Mouse (Mus musculus) hindbrain, embryonic 10.5 days (tissue): ENCODE measurements around the gene Cntn5. TPM values are rescaled to one million over a fixed set of nuclear protein-coding genes. Genes with fewer than 3 reads are reported as not detected.
A peak's percentile ranks its signal among the peaks of the same experiment; 100 is the strongest.

Source experiments
- DNase-seq: peaks from one replicate; pipeline ENCODE4 v3.0.0-alpha.2; 2017; ENCODE audit warnings: low spot score
- H3K27ac ChIP-seq: fragments of 300-500 bp; sonication (generic); 2 replicates; pipeline ENCODE4 v1.5.1; 2016; ENCODE audit warnings: mild to moderate bottlenecking, moderate library complexity
- H3K27me3 ChIP-seq: fragments of 300-500 bp; sonication (generic); 2 replicates; pipeline ENCODE4 v1.6.1; 2016; ENCODE audit warnings: mild to moderate bottlenecking; ENCODE audit not compliant: poor library complexity, insufficient read depth, severe bottlenecking
- H3K36me3 ChIP-seq: fragments of 300-500 bp; sonication (generic); 2 replicates; pipeline ENCODE4 v1.6.1; 2016; ENCODE audit warnings: mild to moderate bottlenecking, moderate library complexity
- H3K4me1 ChIP-seq: fragments of 300-500 bp; sonication (generic); replicated peaks from 2 replicates; pipeline ENCODE4 v1.6.1; 2016; ENCODE audit warnings: mild to moderate bottlenecking
- H3K4me3 ChIP-seq: fragments of 300-500 bp; sonication (generic); 2 replicates; pipeline ENCODE4 v1.5.1; 2016; ENCODE audit warnings: mild to moderate bottlenecking, moderate library complexity
- H3K9me3 ChIP-seq: fragments of 300-500 bp; sonication (generic); 2 replicates; pipeline ENCODE4 v1.6.1; 2016; ENCODE audit warnings: mild to moderate bottlenecking, moderate library complexity
- WGBS: fragments of 180-500 bp; shearing (Covaris S2); methylation state at CpG from one replicate; pipeline ENCODE4 v1.1.7; 2016; 5-methylcytosine and 5-hydroxymethylcytosine counted together
- polyA plus RNA-seq: library from polyadenylated mRNA; unstranded; fragments of >200 nt; fragmentation: Nextera tagmentation; extraction: Ambion mirVana; gene quantifications from 2 replicates; pipeline ENCODE4 v1.2.1, GENCODE M21; 2016

The Cntn5 gene
- polyA plus RNA-seq, 1 experiment from 2014 or later: 2.4 TPM

- no peaks in the 10 kb centered on the region for H3K36me3 ChIP-seq
- H3K27ac ChIP-seq: no peak overlapping the region
- no peaks in the 10 kb centered on the region for H3K9me3 ChIP-seq
- H3K4me1 ChIP-seq: 0 out of 2 replicates have a peak, but pooled peaks cover 2% of the 10 kb centered on the region
- 68% methylated on average over 5 of the region's 5 CpGs for WGBS
- no peak overlapping the region for H3K4me3 ChIP-seq
- DNase-seq: no peak
- no peaks in the 10 kb centered on the region for H3K27me3 ChIP-seq
Measured at GRCm38 (mm10) chr9:10368971-10369370, 535.6 kb downstream of the Cntn5 start.

GRCm38 (mm10) chr9:10368410-10368809 is 536.2 kb downstream of the Cntn5 start:
- Histone ChIP-seq H3K27me3 (no peaks in the 10 kb centered on the region), H3K27ac (no peak overlapping the region), H3K4me3 (no peak overlapping the region), H3K9me3 (no peaks in the 10 kb centered on the region), H3K36me3 (no peaks in the 10 kb centered on the region), H3K4me1 (0 out of 2 replicates have a peak, but pooled peaks cover 2% of the 10 kb centered on the region)
- WGBS: 39% methylated on average over 1 of the region's 1 CpGs
- DNase-seq: no peak

- Histone ChIP-seq H3K36me3 (no peaks in the 10 kb centered on the region), H3K9me3 (no peaks in the 10 kb centered on the region), H3K27ac (no peak overlapping the region), H3K27me3 (no peaks in the 10 kb centered on the region), H3K4me3 (no peak overlapping the region), H3K4me1 (0 out of 2 replicates have a peak, but pooled peaks cover 2% of the 10 kb centered on the region)
- no peak for DNase-seq
- WGBS: 75% methylated on average over 6 of the region's 6 CpGs
Measured at GRCm38 (mm10) chr9:10366246-10366955, 538.2 kb downstream of the Cntn5 start.

- Histone ChIP-seq H3K9me3 (no peaks in the 10 kb centered on the region), H3K4me3 (no peak overlapping the region), H3K4me1 (no peaks in the 10 kb centered on the region), H3K36me3 (no peaks in the 10 kb centered on the region), H3K27me3 (no peaks in the 10 kb centered on the region), H3K27ac (no peak overlapping the region)
- WGBS: 92% methylated on average over 4 of the region's 4 CpGs
- no peak for DNase-seq
Measured at GRCm38 (mm10) chr9:10350909-10351655, 553.5 kb downstream of the Cntn5 start.

GRCm38 (mm10) chr9:10348741-10349140 is 555.8 kb downstream of the Cntn5 start:
- Histone ChIP-seq H3K4me1 (no peaks in the 10 kb centered on the region), H3K27me3 (no peaks in the 10 kb centered on the region), H3K4me3 (no peak overlapping the region), H3K9me3 (no peaks in the 10 kb centered on the region), H3K36me3 (no peaks in the 10 kb centered on the region), H3K27ac (no peak overlapping the region)
- DNase-seq: no peak
- 88% methylated on average over 11 of the region's 11 CpGs for WGBS

GRCm38 (mm10) chr9:10348222-10348621 is 556.4 kb downstream of the Cntn5 start:
- H3K9me3 ChIP-seq: no peaks in the 10 kb centered on the region

GRCm38 (mm10) chr9:10340751-10341150 is 563.8 kb downstream of the Cntn5 start:
- Histone ChIP-seq H3K27me3 (no peaks in the 10 kb centered on the region), H3K27ac (no peak overlapping the region), H3K4me3 (no peak overlapping the region), H3K4me1 (no peaks in the 10 kb centered on the region), H3K36me3 (no peaks in the 10 kb centered on the region), H3K9me3 (no peaks in the 10 kb centered on the region)
- no peak for DNase-seq

More at GRCm38 (mm10) chr9:10348222-10348621, 556.4 kb downstream of the Cntn5 start:
- WGBS: 81% methylated on average over 4 of the region's 4 CpGs
- no peaks in the 10 kb centered on the region for H3K27me3 ChIP-seq
- H3K4me3 ChIP-seq: no peak overlapping the region
- no peak overlapping the region for H3K27ac ChIP-seq
- no peaks in the 10 kb centered on the region for H3K36me3 ChIP-seq
- H3K4me1 ChIP-seq: no peaks in the 10 kb centered on the region
- DNase-seq: no peak

GRCm38 (mm10) chr9:10339716-10340115 is 564.9 kb downstream of the Cntn5 start:
- H3K4me1 ChIP-seq: no peaks in the 10 kb centered on the region
- WGBS: 73% methylated on average over 1 of the region's 1 CpGs

GRCm38 (mm10) chr9:10324697-10325368 is 579.7 kb downstream of the Cntn5 start:
- H3K27ac ChIP-seq: no peak overlapping the region
- H3K27me3 ChIP-seq: no peaks in the 10 kb centered on the region
- H3K9me3 ChIP-seq: no peaks in the 10 kb centered on the region
- no peak overlapping the region for H3K4me3 ChIP-seq
- 43% methylated on average over 7 of the region's 7 CpGs for WGBS
- no peaks in the 10 kb centered on the region for H3K4me1 ChIP-seq
- peak; percentile 45 for DNase-seq
- no peaks in the 10 kb centered on the region for H3K36me3 ChIP-seq

More at GRCm38 (mm10) chr9:10339716-10340115, 564.9 kb downstream of the Cntn5 start:
- Histone ChIP-seq H3K27me3 (no peaks in the 10 kb centered on the region), H3K9me3 (no peaks in the 10 kb centered on the region), H3K36me3 (no peaks in the 10 kb centered on the region), H3K4me3 (no peak overlapping the region), H3K27ac (no peak overlapping the region)
- DNase-seq: no peak

GRCm38 (mm10) chr9:10269342-10269741 is 635.2 kb downstream of the Cntn5 start:
- Histone ChIP-seq H3K4me1 (peaks cover 12% of the 10 kb centered on the region), H3K27ac (peak overlapping the region; percentile 76), H3K27me3 (no peaks in the 10 kb centered on the region), H3K4me3 (no peak overlapping the region), H3K9me3 (no peaks in the 10 kb centered on the region), H3K36me3 (no peaks in the 10 kb centered on the region)
- 21% methylated on average over 2 of the region's 2 CpGs for WGBS
- peak; percentile 6 for DNase-seq

GRCm38 (mm10) chr9:10268836-10269235 is 635.7 kb downstream of the Cntn5 start:
- Histone ChIP-seq H3K36me3 (no peaks in the 10 kb centered on the region), H3K4me3 (no peak overlapping the region), H3K4me1 (peaks cover 12% of the 10 kb centered on the region), H3K9me3 (no peaks in the 10 kb centered on the region), H3K27me3 (no peaks in the 10 kb centered on the region), H3K27ac (no peak overlapping the region)
- 72% methylated on average over 6 of the region's 6 CpGs for WGBS
- DNase-seq: no peak

GRCm38 (mm10) chr9:10265616-10266015 is 639.0 kb downstream of the Cntn5 start:
- H3K27me3 ChIP-seq: no peaks in the 10 kb centered on the region
- H3K27ac ChIP-seq: no peak overlapping the region
- peaks cover 12% of the 10 kb centered on the region for H3K4me1 ChIP-seq
- H3K9me3 ChIP-seq: no peaks in the 10 kb centered on the region
- H3K36me3 ChIP-seq: no peaks in the 10 kb centered on the region
- H3K4me3 ChIP-seq: no peak overlapping the region
- no peak for DNase-seq
- 46% methylated on average over 3 of the region's 3 CpGs for whole genome bisulfite sequencing

- H3K36me3 ChIP-seq: no peaks in the 10 kb centered on the region
- H3K4me3 ChIP-seq: no peak overlapping the region
- no peaks in the 10 kb centered on the region for H3K27me3 ChIP-seq
- no peak overlapping the region for H3K27ac ChIP-seq
- H3K9me3 ChIP-seq: no peaks in the 10 kb centered on the region
- peaks cover 4% of the 10 kb centered on the region; the same call in 1 of the 2 replicates for H3K4me1 ChIP-seq
- DNase-seq: no peak
- WGBS: 46% methylated on average over 4 of the region's 4 CpGs
Measured at GRCm38 (mm10) chr9:10233364-10233763, 671.2 kb downstream of the Cntn5 start.
